Mouse (Mus musculus): ENCODE data around the gene Rilpl1. TPM values are rescaled to one million over a fixed set of nuclear protein-coding genes. Genes with fewer than 3 reads are reported as not detected.
"Not testable (repeated sequence)": the region's sequence is repeated elsewhere in the genome, so short reads cannot be mapped to it uniquely, and the experiment has no call there.

Rilpl1 gene
- total RNA-seq, 4 experiments from 2014 or later: 179 to 263 (median 215) TPM

DNA sequence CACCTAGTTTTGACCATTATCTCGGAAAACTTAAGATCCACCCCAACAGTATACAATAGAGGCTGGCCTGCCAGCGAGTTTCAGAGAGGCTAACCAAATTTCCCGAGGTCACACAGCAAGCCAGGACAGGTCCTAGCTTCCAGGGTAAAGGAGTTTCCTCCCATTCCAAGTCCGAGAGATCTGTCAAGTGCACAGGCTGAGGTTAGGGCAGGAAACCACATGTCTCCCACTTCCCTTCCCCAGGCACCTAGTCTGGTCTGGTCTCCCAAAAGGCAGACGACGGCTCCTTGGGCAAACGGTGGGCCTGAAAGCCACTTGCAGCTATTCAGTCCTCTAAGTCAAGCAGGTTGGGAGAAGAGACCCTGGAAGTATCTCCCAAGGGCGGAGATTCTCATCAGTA, 1.5 kb downstream of the Rilpl1 start:
- DNase-seq (ENCODE audit: low spot score): no peak

DNA sequence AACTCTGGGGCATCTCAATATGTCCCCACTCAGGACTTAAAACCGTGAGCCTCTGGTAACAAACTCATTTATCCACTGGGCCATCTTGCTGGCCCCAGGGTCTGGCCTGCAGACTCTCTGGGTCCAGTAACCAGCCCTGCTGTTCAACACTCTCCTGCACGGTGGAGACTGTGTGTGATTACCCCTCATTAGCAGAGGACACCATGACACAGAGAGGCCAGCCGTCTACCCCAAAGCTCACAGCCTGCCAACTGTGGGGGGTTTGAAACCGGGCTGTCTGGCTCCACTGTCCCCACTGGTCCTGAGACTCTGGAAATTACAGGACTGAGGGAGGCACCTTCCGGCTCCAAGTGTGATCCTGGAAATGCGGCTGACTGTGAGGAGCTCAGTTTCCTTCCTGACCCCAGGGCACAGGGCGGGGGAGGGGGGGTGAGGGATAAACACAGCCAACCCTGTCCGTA, 2.0 kb downstream of the Rilpl1 start:
- DNase-seq (ENCODE audit: low spot score): no peak

- DNase-seq (ENCODE audit: low spot score): peak; percentile 57
Measured at GRCm38 (mm10) chr5:124528791-124529190, 2.4 kb downstream of the Rilpl1 start.

DNA sequence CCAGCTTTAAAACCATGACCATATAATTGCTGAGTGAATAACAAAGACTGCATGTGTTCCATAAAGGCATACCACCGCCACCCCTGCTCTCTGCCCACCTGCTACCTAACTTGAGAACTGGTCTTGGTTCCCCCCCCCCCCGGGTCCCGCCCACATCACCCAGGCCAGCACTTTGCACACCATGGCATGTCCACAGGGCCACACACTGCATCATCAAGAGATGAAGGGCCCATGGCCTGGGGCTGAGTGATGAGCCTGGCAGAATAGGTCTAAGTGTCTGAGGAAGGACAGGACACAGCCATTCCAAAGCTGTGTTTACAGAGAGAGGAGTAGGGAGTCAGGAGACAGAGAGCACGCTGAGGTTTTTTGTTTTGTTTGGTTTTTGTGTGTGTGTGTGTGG, 2.8 kb downstream of the Rilpl1 start:
- no peak for DNase-seq (ENCODE audit: low spot score)

DNA sequence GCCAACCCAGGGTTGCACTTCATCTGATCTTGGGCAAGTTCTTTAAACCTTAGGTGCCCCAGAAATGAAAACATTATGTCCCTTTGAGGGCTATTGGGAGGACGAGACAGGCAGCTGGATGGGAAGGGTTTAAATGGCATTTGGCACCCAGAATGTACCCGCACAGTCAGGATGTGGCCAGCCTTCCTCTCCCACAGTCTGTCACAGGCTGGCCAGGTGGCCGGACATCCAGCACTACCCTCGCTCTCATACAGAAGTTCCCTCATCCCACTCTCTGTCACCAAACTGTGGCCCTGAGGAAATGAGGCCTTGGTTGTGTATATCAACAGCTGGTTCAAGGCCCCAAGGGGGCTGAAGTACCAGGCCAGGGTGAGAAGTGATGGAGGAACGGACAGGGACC, 6.2 kb downstream of the Rilpl1 start:
- no peak for DNase-seq (ENCODE audit: low spot score)

- DNase-seq (ENCODE audit: low spot score): no peak
Measured at GRCm38 (mm10) chr5:124523032-124523431, 8.2 kb downstream of the Rilpl1 start.

- no peak for DNase-seq (ENCODE audit: low spot score)
Measured at GRCm38 (mm10) chr5:124521588-124521987, 9.6 kb downstream of the Rilpl1 start.

- no peak for DNase-seq (ENCODE audit: low spot score)
Measured at GRCm38 (mm10) chr5:124518648-124519047, 12.5 kb downstream of the Rilpl1 start.

DNA sequence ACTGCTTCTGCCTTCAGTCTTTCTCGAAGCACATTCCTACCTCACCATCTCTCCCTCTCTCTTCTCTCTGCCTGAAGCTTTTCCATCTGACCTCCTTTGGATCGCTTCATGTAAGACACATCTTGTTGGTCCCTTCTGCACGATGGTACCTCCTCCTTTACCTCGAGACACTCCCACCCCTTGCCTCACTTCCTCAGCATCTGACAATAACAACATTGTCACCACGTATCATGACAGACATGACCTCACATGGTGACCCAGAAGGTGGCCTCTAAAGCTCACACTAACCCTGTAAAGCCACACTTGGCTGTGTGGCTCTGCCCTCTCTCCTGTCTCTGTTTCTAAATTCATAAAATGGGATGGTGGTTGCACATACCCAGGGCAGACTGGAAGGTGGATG, 15.4 kb downstream of the Rilpl1 start:
- no peak for DNase-seq (ENCODE audit: low spot score)

GRCm38 (mm10) chr5:124510536-124511050, 20.6 kb downstream of the Rilpl1 start:
- DNase-seq (ENCODE audit: low spot score): no peak

- DNase-seq (ENCODE audit: low spot score): peak; percentile 80
Measured at GRCm38 (mm10) chr5:124509742-124510237, 21.4 kb downstream of the Rilpl1 start.

DNA sequence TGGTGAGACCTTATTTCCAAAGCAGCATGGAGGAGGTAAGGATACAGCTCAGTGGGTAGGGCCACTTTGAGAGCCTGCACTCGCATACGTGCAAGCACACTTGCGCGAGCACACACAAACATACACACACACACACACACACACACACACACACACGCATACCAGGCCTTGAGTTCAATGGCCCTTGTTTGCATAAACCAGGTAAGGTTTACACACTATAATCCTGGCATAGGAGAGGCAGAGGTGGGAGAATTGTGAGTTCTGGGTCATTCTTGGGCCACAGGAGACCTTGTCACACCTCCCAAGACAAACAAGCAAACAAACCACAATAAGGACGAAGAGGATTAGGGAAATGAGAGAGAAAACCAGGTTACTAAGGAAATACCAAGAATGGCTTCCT, 22.0 kb downstream of the Rilpl1 start:
- no peak for DNase-seq (ENCODE audit: low spot score)

DNA sequence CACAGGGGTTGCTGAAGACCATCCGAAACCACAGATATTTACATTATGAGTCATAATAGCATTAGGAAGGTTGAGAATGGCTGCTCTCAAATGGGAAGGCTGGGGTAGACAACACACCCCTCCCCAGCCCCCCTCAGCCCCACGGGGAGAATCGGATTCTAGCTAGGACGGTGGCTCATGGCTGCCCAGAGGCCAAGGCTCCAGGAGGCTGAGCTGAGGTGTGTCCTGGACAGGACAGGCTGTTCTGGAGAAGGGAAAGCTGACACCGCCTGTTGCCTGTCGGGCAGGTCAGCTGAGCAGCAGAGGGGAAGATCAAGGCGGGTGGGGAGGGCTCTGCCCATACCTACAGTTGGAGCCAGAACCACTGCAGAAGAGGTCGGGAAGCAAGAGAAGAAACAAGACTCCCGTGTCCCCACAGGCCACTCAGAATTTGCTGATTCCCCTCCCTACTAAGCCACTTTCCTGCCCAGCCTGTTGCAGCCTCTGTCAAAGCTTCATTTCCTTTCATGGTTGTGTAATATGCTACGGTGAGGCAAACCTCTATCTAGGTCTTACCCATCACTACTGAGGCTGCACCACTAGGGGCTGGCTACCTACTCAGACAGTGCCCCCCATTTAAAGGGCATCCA, 24.3 kb downstream of the Rilpl1 start:
- peak; percentile 57 for DNase-seq (ENCODE audit: low spot score)

GRCm38 (mm10) chr5:124505235-124505634, 26.0 kb downstream of the Rilpl1 start:
- no peak for DNase-seq (ENCODE audit: low spot score)

DNA sequence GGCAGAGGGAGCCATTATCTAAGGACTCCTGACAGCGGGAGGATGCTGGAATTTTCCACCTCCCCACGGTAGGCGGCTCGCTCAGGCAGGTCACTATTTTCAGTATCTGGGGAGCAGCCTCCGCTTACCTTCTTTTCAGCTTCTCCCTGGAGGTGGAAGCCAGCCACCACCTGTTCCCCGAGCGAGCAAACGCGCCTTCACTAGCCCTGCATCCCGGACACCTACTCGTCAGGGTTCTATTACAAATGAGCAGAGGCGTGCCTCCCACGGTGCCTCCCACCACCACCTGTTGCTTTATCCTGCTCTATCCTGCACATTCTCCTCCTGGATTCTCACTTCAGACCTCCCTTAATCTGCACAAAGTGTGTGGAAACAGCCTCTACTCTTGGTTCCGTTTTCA, 27.4 kb downstream of the Rilpl1 start:
- DNase-seq (ENCODE audit: low spot score): no peak

- DNase-seq (ENCODE audit: low spot score): no peak
Measured at GRCm38 (mm10) chr5:124501541-124501940, 29.6 kb downstream of the Rilpl1 start.

DNA sequence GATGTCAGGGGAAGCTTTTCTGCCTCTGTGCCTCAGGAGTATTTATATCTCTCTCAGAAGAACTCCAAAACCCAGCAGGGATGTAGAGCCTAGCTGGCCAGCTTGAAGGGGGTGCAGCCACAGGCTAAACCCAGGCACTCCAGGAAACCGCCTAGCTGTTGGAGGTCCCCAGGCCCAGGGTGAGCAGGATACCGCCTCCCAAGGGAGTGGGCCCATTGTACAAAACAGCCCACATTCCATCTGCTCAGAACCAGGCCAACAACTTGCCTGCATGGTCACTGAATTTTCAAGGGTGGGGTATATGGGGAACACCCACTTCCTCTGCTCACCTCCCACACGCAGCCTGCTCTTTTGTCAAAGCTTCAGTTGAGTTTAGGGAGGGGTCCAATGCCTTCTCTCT, 30.6 kb downstream of the Rilpl1 start:
- DNase-seq (ENCODE audit: low spot score): peak; percentile 51

GRCm38 (mm10) chr5:124500037-124500436, 31.2 kb downstream of the Rilpl1 start:
- DNase-seq (ENCODE audit: low spot score): not testable (repeated sequence)

DNA sequence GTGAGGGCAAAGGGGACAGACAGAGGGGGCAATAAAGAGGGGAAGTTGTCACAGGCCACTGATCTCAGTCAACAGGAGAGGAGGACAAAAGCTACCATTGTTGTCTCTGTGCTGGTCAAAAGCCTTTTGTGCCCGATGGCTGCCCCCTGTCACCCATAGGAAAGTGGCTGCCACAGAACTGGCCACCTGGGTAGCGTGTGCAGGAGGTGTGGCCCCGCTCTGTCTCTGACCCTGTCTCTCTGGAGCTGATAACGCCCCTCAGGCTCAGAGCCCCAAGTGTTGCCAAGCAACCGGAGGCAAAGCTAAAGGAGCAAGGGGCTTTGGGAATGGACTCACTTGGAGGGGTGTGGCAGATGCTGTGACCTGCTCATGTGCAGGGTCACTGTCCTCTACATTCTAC, 32.2 kb downstream of the Rilpl1 start:
- DNase-seq (ENCODE audit: low spot score): no peak

GRCm38 (mm10) chr5:124498221-124498876, 32.8 kb downstream of the Rilpl1 start:
- peak; percentile 82 for DNase-seq (ENCODE audit: low spot score)

- no peak for DNase-seq (ENCODE audit: low spot score)
Measured at GRCm38 (mm10) chr5:124496614-124497514, 34.3 kb downstream of the Rilpl1 start.

DNA sequence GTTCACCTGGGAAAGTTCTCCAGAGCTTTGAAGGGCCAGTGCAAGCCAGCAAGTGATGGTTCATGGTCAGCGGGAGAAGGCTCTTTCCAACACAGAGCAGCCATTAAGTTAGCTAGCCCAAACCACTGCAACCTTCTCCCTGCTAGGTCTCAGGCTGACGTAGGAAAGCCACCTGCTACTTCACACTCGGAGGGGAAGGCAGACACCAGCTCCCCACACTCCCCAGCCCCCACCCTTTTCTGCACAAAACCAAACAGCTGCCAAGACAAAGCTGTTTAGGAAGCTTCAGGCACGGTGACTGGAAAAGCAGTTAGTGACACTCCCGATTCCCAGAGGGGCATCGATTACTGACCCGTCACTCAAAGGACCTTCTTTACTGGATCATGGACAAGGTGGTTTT, 35.6 kb downstream of the Rilpl1 start:
- no peak for DNase-seq (ENCODE audit: low spot score)
